Mouse (Mus musculus): ENCODE measurements around the gene Tmem177. TPM values are rescaled to one million over a fixed set of nuclear protein-coding genes. Genes with fewer than 3 reads are reported as not detected.

The Tmem177 gene
- polyA plus RNA-seq, 1 experiment: not detected

DNA sequence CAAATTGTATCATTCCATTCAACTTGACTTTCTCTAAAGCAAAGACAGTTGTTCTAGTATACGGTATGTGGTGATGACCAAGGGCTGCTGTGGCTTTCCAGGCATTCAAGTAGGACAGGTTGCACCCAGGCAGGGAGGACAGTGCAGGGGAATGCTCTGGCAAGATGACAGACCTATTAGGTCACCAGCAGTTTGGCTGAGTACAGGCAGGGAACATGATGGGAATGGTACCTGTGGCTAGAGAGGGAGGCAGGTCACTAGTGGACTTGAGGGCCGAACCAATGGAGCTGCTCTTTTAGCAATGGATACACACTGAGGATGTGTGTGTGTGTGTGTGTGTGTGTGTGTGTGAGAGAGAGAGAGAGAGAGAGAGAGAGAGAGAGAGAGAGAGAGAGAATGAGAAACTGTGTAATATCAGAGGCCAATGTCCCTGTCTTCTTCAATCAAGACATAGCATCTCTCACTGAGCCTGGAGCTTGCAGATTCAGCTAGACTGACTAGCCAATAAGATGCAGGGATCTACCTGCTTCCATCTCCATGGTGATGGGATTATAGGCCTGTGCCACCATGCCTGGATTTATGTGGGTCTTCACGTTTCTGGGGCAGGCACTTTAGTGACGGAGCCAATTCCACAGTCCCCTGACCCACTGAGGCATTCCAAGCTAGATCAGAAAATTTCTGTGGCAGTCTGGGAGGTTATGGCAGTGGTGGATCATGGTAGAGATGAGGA lies 18.6 kb upstream of the Tmem177 start:
- no peaks in the 10 kb centered on the region for H3K4me1 ChIP-seq (ENCODE audit: control insufficient read depth, insufficient read depth, low read length)
- TF ChIP-seq CTCF (IDR thresholded peaks at IDR 0.05; ENCODE audit: insufficient read depth, low read depth, low read length) (no peak), POLR2A (IDR thresholded peaks at IDR 0.05; ENCODE audit: insufficient read depth, low read depth, low read length) (no peak)
- H3K4me3 ChIP-seq (ENCODE audit: insufficient read depth, low read depth, low read length): no peak overlapping the region
- 89% methylated on average over 4 of the region's 4 CpGs for WGBS
- no peak overlapping the region for H3K27ac ChIP-seq (ENCODE audit: insufficient read depth, low read depth, low read length)

DNA sequence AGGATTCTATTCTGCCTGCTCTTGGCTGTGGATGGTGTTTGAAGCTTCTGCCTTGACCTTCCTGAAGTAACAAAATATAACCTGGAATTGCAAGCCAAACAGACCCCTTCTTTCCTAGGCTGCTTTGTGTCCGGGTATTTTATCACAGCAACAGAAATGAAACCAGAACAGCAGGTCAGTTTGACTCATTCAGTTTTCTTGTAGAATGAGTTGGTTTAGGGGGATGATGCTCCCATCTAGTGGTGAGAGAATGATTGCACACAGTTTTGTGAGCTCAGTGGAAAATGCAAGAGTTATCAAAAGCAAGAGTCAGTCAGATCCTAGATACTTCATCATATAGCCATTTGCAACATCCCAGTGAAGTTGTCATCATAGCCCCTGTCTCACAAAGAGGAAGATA lies 16.7 kb upstream of the Tmem177 start:
- Histone ChIP-seq H3K27ac (ENCODE audit: insufficient read depth, low read depth, low read length) (no peak overlapping the region), H3K4me3 (ENCODE audit: insufficient read depth, low read depth, low read length) (no peak overlapping the region), H3K4me1 (ENCODE audit: control insufficient read depth, insufficient read depth, low read length) (no peaks in the 10 kb centered on the region)
- TF ChIP-seq POLR2A (IDR thresholded peaks at IDR 0.05; ENCODE audit: insufficient read depth, low read depth, low read length) (no peak), CTCF (IDR thresholded peaks at IDR 0.05; ENCODE audit: insufficient read depth, low read depth, low read length) (no peak)
- 15% methylated on average over 1 of the region's 1 CpGs for WGBS

DNA sequence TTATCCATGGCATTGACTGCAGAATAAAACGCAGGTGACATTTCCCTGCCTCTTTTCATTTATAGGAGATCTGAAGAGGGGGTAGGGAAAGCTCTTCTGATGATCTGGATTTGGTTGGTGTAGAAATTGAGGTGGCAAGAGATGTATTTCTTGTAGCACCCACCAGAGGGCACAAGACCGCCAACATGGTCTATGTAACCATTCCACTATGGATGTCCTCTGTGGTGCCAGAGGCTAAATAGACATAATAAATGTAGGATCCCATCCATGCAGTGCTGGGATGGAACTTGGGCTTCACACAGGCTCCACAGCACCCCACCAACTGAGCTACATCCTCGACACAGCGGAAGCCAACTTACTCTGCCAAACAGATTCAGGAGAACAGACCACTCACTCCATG lies 6.3 kb upstream of the Tmem177 start:
- TF ChIP-seq POLR2A (IDR thresholded peaks at IDR 0.05; ENCODE audit: insufficient read depth, low read depth, low read length): no peak
- no peak for TF ChIP-seq CTCF (IDR thresholded peaks at IDR 0.05; ENCODE audit: insufficient read depth, low read depth, low read length)

DNA sequence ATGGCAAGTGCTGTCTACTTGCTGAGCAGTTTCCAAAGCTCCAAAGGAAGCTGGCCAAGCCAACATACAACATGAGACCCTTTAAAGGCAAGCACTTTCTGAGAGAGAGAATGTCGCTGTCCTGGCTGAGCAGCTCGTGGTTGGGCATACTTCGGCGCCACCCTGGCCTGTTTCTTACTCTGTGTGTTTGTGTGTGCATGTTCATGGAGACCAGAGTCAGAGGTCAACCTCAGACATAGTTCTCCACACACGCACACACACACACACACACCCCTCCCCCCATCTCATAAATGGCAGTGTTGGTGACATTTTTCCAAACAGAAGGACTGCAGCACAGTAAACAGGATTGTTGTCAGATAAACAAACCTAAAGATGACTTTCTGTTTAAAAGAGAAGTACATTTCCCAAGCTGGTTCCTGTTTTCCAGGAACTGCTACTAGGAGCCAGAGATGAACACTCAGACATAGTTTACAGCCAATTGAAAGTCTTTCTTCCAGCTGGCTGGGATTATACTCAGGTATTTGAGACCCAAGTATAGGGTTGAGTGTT lies 3.9 kb upstream of the Tmem177 start:
- Histone ChIP-seq H3K27ac (ENCODE audit: insufficient read depth, low read depth, low read length) (no peak overlapping the region), H3K4me3 (ENCODE audit: insufficient read depth, low read depth, low read length) (no peak overlapping the region), H3K4me1 (ENCODE audit: control insufficient read depth, insufficient read depth, low read length) (peaks cover 3% of the 10 kb centered on the region; the same call in 1 of the 2 replicates)
- TF ChIP-seq POLR2A (IDR thresholded peaks at IDR 0.05; ENCODE audit: insufficient read depth, low read depth, low read length): no peak
- no peak for TF ChIP-seq CTCF (IDR thresholded peaks at IDR 0.05; ENCODE audit: insufficient read depth, low read depth, low read length)
- 92% methylated on average over 5 of the region's 5 CpGs for WGBS

More for the DNA sequence above, 6.3 kb upstream of the Tmem177 start:
- Histone ChIP-seq H3K4me1 (ENCODE audit: control insufficient read depth, insufficient read depth, low read length) (no peaks in the 10 kb centered on the region), H3K4me3 (ENCODE audit: insufficient read depth, low read depth, low read length) (no peak overlapping the region), H3K27ac (ENCODE audit: insufficient read depth, low read depth, low read length) (no peak overlapping the region)
- WGBS: 61% methylated on average over 4 of the region's 4 CpGs

DNA sequence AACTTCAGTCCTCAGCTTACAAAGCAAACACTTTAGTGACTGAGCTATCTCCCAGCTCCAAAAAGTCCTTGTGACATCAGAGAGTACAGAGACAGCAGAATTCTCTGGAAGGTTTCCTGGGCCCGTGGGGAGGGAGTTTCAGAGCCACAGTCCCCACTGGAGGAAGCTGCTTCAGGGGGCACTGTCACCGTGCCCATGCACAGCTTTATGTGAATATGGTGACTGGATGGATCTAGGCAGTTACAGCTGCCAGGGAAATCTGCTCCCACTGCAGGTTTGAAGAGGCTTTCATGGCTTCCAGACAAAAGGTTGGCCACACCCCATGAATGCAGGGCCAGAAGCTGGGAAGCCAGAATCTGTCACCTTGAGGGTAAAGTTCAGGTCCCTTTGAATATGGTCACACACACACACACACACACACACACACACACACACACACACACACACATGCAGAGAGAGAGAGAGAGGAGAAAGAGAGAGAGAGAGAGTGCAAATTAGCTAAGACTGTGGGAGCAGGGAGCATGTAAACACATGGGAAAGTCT lies 5.7 kb downstream of the Tmem177 start:
- no peak overlapping the region for H3K27ac ChIP-seq (ENCODE audit: insufficient read depth, low read depth, low read length)
- no peak overlapping the region for H3K4me3 ChIP-seq (ENCODE audit: insufficient read depth, low read depth, low read length)
- 0 out of 2 replicates have a peak, but pooled peaks cover 5% of the 10 kb centered on the region for H3K4me1 ChIP-seq (ENCODE audit: control insufficient read depth, insufficient read depth, low read length)
- WGBS: 59% methylated on average over 2 of the region's 2 CpGs
- no peak for TF ChIP-seq POLR2A (IDR thresholded peaks at IDR 0.05; ENCODE audit: insufficient read depth, low read depth, low read length)
- no peak for TF ChIP-seq CTCF (IDR thresholded peaks at IDR 0.05; ENCODE audit: insufficient read depth, low read depth, low read length)

DNA sequence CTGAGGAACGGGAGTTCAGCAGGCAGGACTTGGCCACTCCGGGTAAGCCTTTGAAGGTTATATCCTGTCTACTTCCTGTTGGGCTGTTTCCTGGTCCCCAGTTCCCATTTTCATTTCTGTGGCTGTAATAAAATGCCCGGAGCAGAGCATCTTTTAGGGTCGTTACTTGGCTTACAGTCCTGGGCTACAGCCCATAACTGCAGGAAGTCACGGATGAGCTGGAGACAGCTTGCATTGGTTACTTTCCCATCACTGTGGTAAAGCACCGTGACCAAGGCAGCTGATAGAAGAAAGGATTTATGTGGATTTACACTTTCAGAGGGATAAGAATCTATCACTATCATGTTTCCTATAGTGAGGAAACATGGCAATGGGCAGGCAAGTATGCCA lies 9.8 kb downstream of the Tmem177 start:
- TF ChIP-seq CTCF (IDR thresholded peaks at IDR 0.05; ENCODE audit: insufficient read depth, low read depth, low read length) (no peak), POLR2A (IDR thresholded peaks at IDR 0.05; ENCODE audit: insufficient read depth, low read depth, low read length) (no peak)
- Histone ChIP-seq H3K27ac (ENCODE audit: insufficient read depth, low read depth, low read length) (no peak overlapping the region), H3K4me1 (ENCODE audit: control insufficient read depth, insufficient read depth, low read length) (peaks cover 8% of the 10 kb centered on the region; the same call in 1 of the 2 replicates), H3K4me3 (ENCODE audit: insufficient read depth, low read depth, low read length) (no peak overlapping the region)
- WGBS: 72% methylated on average over 6 of the region's 6 CpGs

DNA sequence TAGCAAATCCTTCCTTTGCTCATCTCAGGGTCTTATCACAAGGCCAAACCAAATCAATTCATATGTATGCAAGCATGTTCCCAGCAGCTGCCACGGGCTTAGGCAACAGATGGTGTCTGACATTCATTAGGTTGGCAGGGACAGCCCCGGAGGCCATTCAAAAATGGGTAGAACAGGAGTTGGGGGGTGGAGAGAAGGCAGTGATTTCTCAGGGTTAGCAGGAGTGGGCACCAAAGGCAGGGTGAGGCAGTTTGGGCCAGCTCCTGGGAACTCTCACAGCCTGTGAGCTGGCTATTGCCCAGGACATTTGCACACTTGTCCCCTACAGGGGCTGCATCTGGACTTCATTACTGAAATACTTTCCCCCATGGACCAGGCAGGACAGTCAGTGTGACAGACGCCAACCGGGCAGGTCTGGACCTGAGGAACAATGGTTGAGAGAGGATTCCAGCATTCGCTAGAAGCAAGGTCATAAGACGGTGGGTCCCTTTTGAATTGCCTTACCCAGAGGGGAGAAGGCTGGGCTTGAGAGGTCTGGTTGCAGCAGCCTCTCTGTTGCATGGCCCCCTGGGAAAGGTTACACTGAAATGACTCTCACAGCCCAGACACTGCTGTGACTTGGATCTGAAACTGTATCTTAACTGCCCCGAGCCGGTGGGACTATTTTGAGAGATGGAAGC lies 10.3 kb downstream of the Tmem177 start:
- no peak overlapping the region for H3K27ac ChIP-seq (ENCODE audit: insufficient read depth, low read depth, low read length)
- H3K4me3 ChIP-seq (ENCODE audit: insufficient read depth, low read depth, low read length): no peak overlapping the region
- TF ChIP-seq CTCF (IDR thresholded peaks at IDR 0.05; ENCODE audit: insufficient read depth, low read depth, low read length) (no peak), POLR2A (IDR thresholded peaks at IDR 0.05; ENCODE audit: insufficient read depth, low read depth, low read length) (no peak)
- WGBS: 56% methylated on average over 8 of the region's 8 CpGs
- peaks cover 8% of the 10 kb centered on the region; the same call in 1 of the 2 replicates for H3K4me1 ChIP-seq (ENCODE audit: control insufficient read depth, insufficient read depth, low read length)

DNA sequence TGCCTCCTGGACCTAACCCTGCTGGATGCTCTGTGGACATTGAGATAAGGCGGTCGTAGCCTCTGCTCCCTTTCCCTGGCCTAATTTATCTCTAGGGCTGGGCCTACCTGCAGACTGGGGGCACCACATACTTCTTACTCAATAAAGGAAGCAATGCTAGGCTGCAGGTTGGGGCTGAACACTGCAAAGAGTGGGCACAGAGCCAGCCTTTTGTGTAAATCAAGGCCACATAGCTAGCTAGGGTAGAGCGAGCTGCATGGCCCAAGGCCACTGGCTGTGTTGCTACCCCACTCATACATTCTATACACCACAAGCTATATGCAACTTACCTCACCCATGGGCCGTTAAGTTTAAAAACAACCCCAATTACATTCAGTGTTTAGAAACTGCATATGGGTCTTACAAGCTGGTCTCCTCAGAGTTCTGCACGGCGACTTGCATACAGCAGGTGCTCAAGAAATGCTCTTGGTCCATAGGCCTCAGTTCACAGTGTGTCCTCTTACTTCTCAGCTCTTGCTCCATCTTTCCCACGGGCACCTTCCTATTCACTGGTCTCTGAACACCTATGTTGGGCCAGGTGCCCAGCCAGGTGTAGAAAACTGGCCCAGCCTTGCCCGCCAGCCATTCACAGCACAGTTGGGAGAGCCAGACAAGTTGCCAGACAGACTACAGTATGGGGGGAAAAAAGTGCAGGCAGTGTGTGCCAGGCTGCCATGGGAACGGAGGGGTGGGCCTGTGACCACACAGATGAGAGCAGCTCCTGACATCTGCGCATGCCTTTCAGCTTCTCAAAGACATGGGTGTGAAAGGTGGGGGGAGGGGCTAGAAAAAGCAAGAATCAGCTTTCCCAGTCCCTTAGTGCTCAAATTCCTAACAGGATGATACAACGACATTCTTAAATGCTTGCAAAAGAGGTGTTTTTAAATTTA lies 13.5 kb downstream of the Tmem177 start:
- peaks cover 12% of the 10 kb centered on the region; the same call in 1 of the 2 replicates for H3K4me1 ChIP-seq (ENCODE audit: control insufficient read depth, insufficient read depth, low read length)
- no peak overlapping the region for H3K27ac ChIP-seq (ENCODE audit: insufficient read depth, low read depth, low read length)
- no peak overlapping the region for H3K4me3 ChIP-seq (ENCODE audit: insufficient read depth, low read depth, low read length)
- 70% methylated on average over 11 of the region's 11 CpGs for WGBS
- no peak for TF ChIP-seq CTCF (IDR thresholded peaks at IDR 0.05; ENCODE audit: insufficient read depth, low read depth, low read length)
- TF ChIP-seq POLR2A (IDR thresholded peaks at IDR 0.05; ENCODE audit: insufficient read depth, low read depth, low read length): no peak
